Mouse (Mus musculus) liver, embryonic 14.5 days (tissue): Measurements from ENCODE around the gene Cdc14b.

Experiments
- CTCF ChIP-seq: IDR thresholded peaks from 2 replicates; pipeline ENCODE4 v1.5.1; 2016; ENCODE audit warnings: antibody characterized with exemption, low read depth, control low read depth
- EP300 ChIP-seq: IDR thresholded peaks from 2 replicates; pipeline ENCODE4 v1.6.1; 2016; ENCODE audit warnings: antibody characterized with exemption, low read depth

DNA sequence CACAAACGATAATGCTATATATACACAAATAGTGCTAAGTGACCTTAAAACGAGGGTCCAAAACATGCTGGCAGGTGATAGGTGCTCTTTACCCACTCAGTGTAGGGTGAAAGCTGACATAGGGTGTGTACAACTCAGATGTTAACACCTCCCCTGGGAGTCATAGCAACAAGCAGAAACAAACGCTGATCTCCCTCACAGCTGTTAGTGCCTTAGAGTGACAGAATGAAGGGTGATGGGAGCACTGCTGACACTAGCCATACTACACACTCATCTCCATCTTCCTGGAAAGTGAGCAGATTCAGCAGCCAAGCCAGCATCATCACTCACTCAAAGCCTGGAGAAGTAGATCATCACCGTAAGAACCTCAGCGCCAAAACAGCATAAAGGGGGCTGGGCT, 125.0 kb downstream of the Cdc14b start:
- no peak for TF ChIP-seq EP300
- TF ChIP-seq CTCF, result no peak
